Mouse (Mus musculus) neural tube, embryonic 12.5 days (tissue): ENCODE measurements around the gene Capza1. TPM values are rescaled to one million over a fixed set of nuclear protein-coding genes. Genes with fewer than 3 reads are reported as not detected.

ENCODE experiments used
- ATAC-seq: fragments of 200-750 bp; cut with Nextera tagmentation; 2 replicates; pipeline ENCODE4 v1.8.0; 2017; ENCODE audit warnings: low read depth, mild to moderate bottlenecking, moderate TSS enrichment, moderate library complexity; ENCODE audit not compliant: low FRiP score
- H3K27ac ChIP-seq: fragments of 300-500 bp; sonication (generic); 2 replicates; pipeline ENCODE4 v1.5.1; 2016
- H3K27me3 ChIP-seq: fragments of 300-500 bp; sonication (generic); replicated peaks from 2 replicates; pipeline ENCODE4 v1.6.1; 2016; ENCODE audit warnings: mild to moderate bottlenecking
- H3K36me3 ChIP-seq: fragments of 300-500 bp; sonication (generic); 2 replicates; pipeline ENCODE4 v1.6.1; 2016; ENCODE audit warnings: mild to moderate bottlenecking
- H3K4me1 ChIP-seq: fragments of 300-500 bp; sonication (generic); 2 replicates; pipeline ENCODE4 v1.6.1; 2016
- H3K4me2 ChIP-seq: fragments of 300-500 bp; sonication (generic); replicated peaks from 2 replicates; pipeline ENCODE4 v1.6.1; 2016; ENCODE audit warnings: mild to moderate bottlenecking
- H3K4me3 ChIP-seq: fragments of 300-500 bp; sonication (generic); 2 replicates; pipeline ENCODE4 v1.5.1; 2016
- H3K9ac ChIP-seq: fragments of 300-500 bp; sonication (generic); 2 replicates; pipeline ENCODE4 v1.6.1; 2016; ENCODE audit warnings: mild to moderate bottlenecking
- H3K9me3 ChIP-seq: fragments of 300-500 bp; sonication (generic); 2 replicates; pipeline ENCODE4 v1.6.1; 2016; ENCODE audit warnings: mild to moderate bottlenecking
- WGBS: fragments of 180-500 bp; shearing (Covaris S2); methylation state at CpG from one replicate; pipeline ENCODE4 v1.1.7; 2016; 5-methylcytosine and 5-hydroxymethylcytosine counted together
- polyA plus RNA-seq: library from polyadenylated mRNA; unstranded; fragments of >200 nt; fragmentation: Nextera tagmentation; extraction: Ambion mirVana; gene quantifications from 2 replicates; pipeline ENCODE4 v1.2.1, GENCODE M21; 2016

Capza1 gene
- polyA plus RNA-seq, 1 experiment from 2014 or later, result 216 TPM

- no peak overlapping the region for H3K4me3 ChIP-seq
- 15% methylated on average over 12 of the region's 12 CpGs for WGBS
These were observed 82.1 kb downstream of the Capza1 start for GRCm38 (mm10) chr3:104782061-104782681.

GRCm38 (mm10) chr3:104781471-104781903 lies 82.8 kb downstream of the Capza1 start, which contains the start of gene Fam19a3:
Gene Fam19a3 (minus strand): TSS chr3:104781840.
- Histone ChIP-seq H3K4me2 (peak within 1 kb of the TSS; percentile 84), H3K9me3 (no peaks in the 10 kb centered on the region), H3K27me3 (peaks cover 84% of the 10 kb centered on the region), H3K4me1 (peaks cover 24% of the 10 kb centered on the region), H3K36me3 (no peaks in the 10 kb centered on the region), H3K27ac (no peak within 1 kb of the TSS), H3K4me3 (peak within 1 kb of the TSS; percentile 38), H3K9ac (peak within 1 kb of the TSS; percentile 53)
- WGBS, result 2% methylated on average over 26 of the region's 26 CpGs
- peak; percentile 49; the same call in 1 of the 2 replicates for ATAC-seq

More at GRCm38 (mm10) chr3:104782061-104782681, 82.1 kb downstream of the Capza1 start:
- H3K9me3 ChIP-seq, result no peaks in the 10 kb centered on the region
- no peaks in the 10 kb centered on the region for H3K36me3 ChIP-seq
- H3K27ac ChIP-seq, result no peak overlapping the region
- no peak for ATAC-seq
- H3K9ac ChIP-seq, result no peak overlapping the region
- peak overlapping the region; percentile 84 for H3K4me2 ChIP-seq
- peaks cover 21% of the 10 kb centered on the region for H3K4me1 ChIP-seq
- peaks cover 77% of the 10 kb centered on the region for H3K27me3 ChIP-seq

GRCm38 (mm10) chr3:104780561-104781420 lies 83.5 kb downstream of the Capza1 start, which contains the start of gene Ppm1j:
Gene Ppm1j (plus strand): TSS chr3:104781056.
- Histone ChIP-seq H3K27me3 (peaks cover 91% of the 10 kb centered on the region), H3K4me1 (peaks cover 24% of the 10 kb centered on the region), H3K9me3 (no peaks in the 10 kb centered on the region), H3K36me3 (no peaks in the 10 kb centered on the region), H3K4me3 (peak within 1 kb of the TSS; percentile 38), H3K4me2 (peak within 1 kb of the TSS; percentile 84), H3K27ac (no peak within 1 kb of the TSS), H3K9ac (peak within 1 kb of the TSS; percentile 53)
- ATAC-seq, result peak; percentile 67
- WGBS, result under 1% methylated on average over 56 of the region's 56 CpGs

- H3K4me1 ChIP-seq, result peaks cover 24% of the 10 kb centered on the region
- H3K27me3 ChIP-seq, result peaks cover 90% of the 10 kb centered on the region
- 1% methylated on average over 7 of the region's 7 CpGs for WGBS
- H3K9me3 ChIP-seq, result no peaks in the 10 kb centered on the region
- H3K4me2 ChIP-seq, result no peak overlapping the region
- no peaks in the 10 kb centered on the region for H3K36me3 ChIP-seq
- H3K9ac ChIP-seq, result no peak overlapping the region
- H3K4me3 ChIP-seq, result no peak overlapping the region
- ATAC-seq, result no peak
- H3K27ac ChIP-seq, result no peak overlapping the region
These were observed 84.4 kb downstream of the Capza1 start for GRCm38 (mm10) chr3:104779949-104780348.

- peak overlapping the region; percentile 32 for H3K4me3 ChIP-seq
- no peak overlapping the region for H3K27ac ChIP-seq
- H3K27me3 ChIP-seq, result peaks cover 64% of the 10 kb centered on the region
- ATAC-seq, result no peak
- no peaks in the 10 kb centered on the region for H3K36me3 ChIP-seq
- no peaks in the 10 kb centered on the region for H3K9me3 ChIP-seq
- H3K4me1 ChIP-seq, result peaks cover 24% of the 10 kb centered on the region
- peak overlapping the region; percentile 63 for H3K4me2 ChIP-seq
- under 1% methylated on average over 20 of the region's 20 CpGs for WGBS
- H3K9ac ChIP-seq, result peak overlapping the region; percentile 42; the same call in 1 of the 2 replicates
These were observed 87.0 kb downstream of the Capza1 start for GRCm38 (mm10) chr3:104777342-104777741.

- peaks cover 8% of the 10 kb centered on the region; the same call in 1 of the 2 replicates for H3K4me1 ChIP-seq
- no peak overlapping the region for H3K4me2 ChIP-seq
- no peak for ATAC-seq
- H3K9me3 ChIP-seq, result no peaks in the 10 kb centered on the region
- H3K27me3 ChIP-seq, result peaks cover 32% of the 10 kb centered on the region
- no peak overlapping the region for H3K4me3 ChIP-seq
- no peak overlapping the region for H3K9ac ChIP-seq
- WGBS, result 82% methylated on average over 7 of the region's 7 CpGs
- no peaks in the 10 kb centered on the region for H3K36me3 ChIP-seq
- no peak overlapping the region for H3K27ac ChIP-seq
These were observed 91.0 kb downstream of the Capza1 start for GRCm38 (mm10) chr3:104773301-104773700.

Other genes starting within 250 kb of the Capza1 start
- 17.9 and 21.3 TPM in 2 replicates for gene Slc16a1, start 225.8 kb downstream of the Capza1 start, polyA plus RNA-seq
- gene Ppm1j, start 83.4 kb downstream of the Capza1 start, polyA plus RNA-seq, result 1.2 and 1.5 TPM in 2 replicates
- not detected in 2 replicates for gene Fam19a3, start 82.7 kb downstream of the Capza1 start, polyA plus RNA-seq
- gene Rhoc, start 76.1 kb downstream of the Capza1 start, polyA plus RNA-seq, result 101 and 102 TPM in 2 replicates
- gene Mov10, start 45.9 kb downstream of the Capza1 start, polyA plus RNA-seq, result 18.5 and 26.8 TPM in 2 replicates
- 40.5 and 43.2 TPM in 2 replicates for gene St7l, start 500 bp downstream of the Capza1 start, polyA plus RNA-seq
- gene Wnt2b, start 97.4 kb upstream of the Capza1 start, polyA plus RNA-seq, result 0.70 and 0.72 TPM in 2 replicates
- 60.0 and 61.5 TPM in 2 replicates for gene Cttnbp2nl, start 188.6 kb upstream of the Capza1 start, polyA plus RNA-seq
- not detected in 2 replicates for gene 4930564D02Rik, start 202.3 kb upstream of the Capza1 start, polyA plus RNA-seq